Mouse (Mus musculus) R1 (cell line): ENCODE results near the gene Krtap5-3.
"Not testable (repeated sequence)": the region's sequence is repeated elsewhere in the genome, so short reads cannot be mapped to it uniquely, and the experiment has no call there.

Source experiments
- DNase-seq: peaks from one replicate; pipeline ENCODE4 v3.0.0-alpha.2; 2018; ENCODE audit warnings: low read depth, low spot score

Krtap5-3 gene

GRCm38 (mm10) chr7:142201064-142201463, at the start of gene Krtap5-3:
Krtap5-3 (plus strand) TSS chr7:142201364.
- no peak for DNase-seq

GRCm38 (mm10) chr7:142152191-142152590, 49.0 kb upstream of the Krtap5-3 start:
- DNase-seq: no peak

- DNase-seq: no peak
These were observed 45.9 kb upstream of the Krtap5-3 start for GRCm38 (mm10) chr7:142155308-142155707.

GRCm38 (mm10) chr7:142157013-142157412, 44.2 kb upstream of the Krtap5-3 start, which contains the start of gene Gm29735:
Gm29735 (minus strand) TSS chr7:142157113.
- not testable (repeated sequence) for DNase-seq

- no peak for DNase-seq
These were observed 41.8 kb upstream of the Krtap5-3 start for GRCm38 (mm10) chr7:142159366-142159765.

- not testable (repeated sequence) for DNase-seq
These were observed 35.5 kb upstream of the Krtap5-3 start, which contains the start of gene Gm4553 for GRCm38 (mm10) chr7:142165639-142166038. Gm4553 (minus strand) TSS chr7:142165739.

- peak; percentile 57 for DNase-seq
These were observed 31.3 kb upstream of the Krtap5-3 start for GRCm38 (mm10) chr7:142169836-142170235.

GRCm38 (mm10) chr7:142175905-142176304, 25.3 kb upstream of the Krtap5-3 start, which contains the start of gene Krtap5-2:
Krtap5-2 (minus strand) TSS chr7:142176005.
- DNase-seq: not testable (repeated sequence)

GRCm38 (mm10) chr7:142178685-142179084, 22.5 kb upstream of the Krtap5-3 start:
- no peak for DNase-seq

- DNase-seq: no peak
These were observed 20.1 kb upstream of the Krtap5-3 start for GRCm38 (mm10) chr7:142181021-142181420.

GRCm38 (mm10) chr7:142188156-142188555, 13.0 kb upstream of the Krtap5-3 start:
- no peak for DNase-seq

GRCm38 (mm10) chr7:142190289-142190688, 10.9 kb upstream of the Krtap5-3 start, which contains the start of gene Gm10153:
Gm10153 (minus strand) TSS chr7:142190389.
- DNase-seq: no peak

- DNase-seq: no peak
These were observed 2.4 kb upstream of the Krtap5-3 start for GRCm38 (mm10) chr7:142198748-142199147.

- no peak for DNase-seq
These were observed 4.3 kb downstream of the Krtap5-3 start for GRCm38 (mm10) chr7:142205488-142205887.

- peak; percentile 60 for DNase-seq
These were observed 5.7 kb downstream of the Krtap5-3 start for GRCm38 (mm10) chr7:142206891-142207290.

GRCm38 (mm10) chr7:142211559-142211958, 10.4 kb downstream of the Krtap5-3 start, which contains the start of gene Gm7579:
Gm7579 (plus strand) TSS chr7:142211859.
- DNase-seq: no peak

GRCm38 (mm10) chr7:142212136-142212535, 11.0 kb downstream of the Krtap5-3 start:
- DNase-seq: not testable (repeated sequence)

GRCm38 (mm10) chr7:142224518-142224917, 23.4 kb downstream of the Krtap5-3 start:
- DNase-seq: no peak

- DNase-seq: peak; percentile 46
These were observed 28.7 kb downstream of the Krtap5-3 start, which contains the start of gene Krtap5-5 for GRCm38 (mm10) chr7:142229871-142230270. Krtap5-5 (minus strand) TSS chr7:142229971.

GRCm38 (mm10) chr7:142231540-142231939, 30.4 kb downstream of the Krtap5-3 start:
- peak; percentile 97 for DNase-seq

GRCm38 (mm10) chr7:142240978-142241377, 39.8 kb downstream of the Krtap5-3 start, which contains the start of gene Gm40460:
Gm40460 (minus strand) TSS chr7:142241078.
- DNase-seq: no peak

- peak; percentile 61 for DNase-seq
These were observed 48.7 kb downstream of the Krtap5-3 start for GRCm38 (mm10) chr7:142249824-142250223.
